Mouse (Mus musculus) brain, embryonic 14.5 days (tissue): ENCODE results near the gene Pigh.

ENCODE experiments used
- CTCF ChIP-seq: fragments of 200-500 bp; IDR thresholded peaks from 2 replicates; pipeline ENCODE4 v1.5.1; 2012; ENCODE audit warnings: inconsistent platforms, mild to moderate bottlenecking, moderate library complexity, borderline replicate concordance; ENCODE audit not compliant: insufficient read depth, insufficient read length; ENCODE audit errors: extremely low read depth
- POLR2A ChIP-seq: fragments of 200-500 bp; IDR thresholded peaks from 2 replicates; pipeline ENCODE4 v1.6.1; 2012; ENCODE audit warnings: mild to moderate bottlenecking, inconsistent platforms, borderline replicate concordance; ENCODE audit not compliant: poor library complexity, insufficient read depth, insufficient read length, severe bottlenecking; ENCODE audit errors: extremely low read depth

- TF ChIP-seq POLR2A (no peak), CTCF (no peak)
Observed at GRCm38 (mm10) chr12:79059573-79059972, 29.9 kb downstream of the Pigh start.
